Mouse (Mus musculus) layer of hippocampus, adult 6 months (tissue): ENCODE results near the gene BC055324. TPM values are rescaled to one million over a fixed set of nuclear protein-coding genes. Genes with fewer than 3 reads are reported as not detected.

Experiments
- long read RNA-seq, 2 experiments: library from polyadenylated mRNA; unstranded; transcript quantifications; one replicate each; pipeline ENCODE4 v2.0.0; 2019 to 2020
- polyA plus RNA-seq: library from polyadenylated mRNA; unstranded; fragments of <200 nt; fragmentation: Nextera tagmentation; gene quantifications from 2 replicates; pipeline ENCODE4 v1.2.3, GENCODE M21; 2021

The BC055324 gene
- 0.19 and 0.33 TPM in 2 replicates for polyA plus RNA-seq
- long read RNA-seq, experiment 1, partial matches to known transcripts: 0 of 1 reads
- long read RNA-seq, experiment 1, other reads (novel, unspliced or antisense): 1 of 1 reads
- long read RNA-seq, experiment 2, partial matches to known transcripts: 0 of 2 reads
- long read RNA-seq, experiment 2, other reads (novel, unspliced or antisense): 1 of 2 reads

DNA sequence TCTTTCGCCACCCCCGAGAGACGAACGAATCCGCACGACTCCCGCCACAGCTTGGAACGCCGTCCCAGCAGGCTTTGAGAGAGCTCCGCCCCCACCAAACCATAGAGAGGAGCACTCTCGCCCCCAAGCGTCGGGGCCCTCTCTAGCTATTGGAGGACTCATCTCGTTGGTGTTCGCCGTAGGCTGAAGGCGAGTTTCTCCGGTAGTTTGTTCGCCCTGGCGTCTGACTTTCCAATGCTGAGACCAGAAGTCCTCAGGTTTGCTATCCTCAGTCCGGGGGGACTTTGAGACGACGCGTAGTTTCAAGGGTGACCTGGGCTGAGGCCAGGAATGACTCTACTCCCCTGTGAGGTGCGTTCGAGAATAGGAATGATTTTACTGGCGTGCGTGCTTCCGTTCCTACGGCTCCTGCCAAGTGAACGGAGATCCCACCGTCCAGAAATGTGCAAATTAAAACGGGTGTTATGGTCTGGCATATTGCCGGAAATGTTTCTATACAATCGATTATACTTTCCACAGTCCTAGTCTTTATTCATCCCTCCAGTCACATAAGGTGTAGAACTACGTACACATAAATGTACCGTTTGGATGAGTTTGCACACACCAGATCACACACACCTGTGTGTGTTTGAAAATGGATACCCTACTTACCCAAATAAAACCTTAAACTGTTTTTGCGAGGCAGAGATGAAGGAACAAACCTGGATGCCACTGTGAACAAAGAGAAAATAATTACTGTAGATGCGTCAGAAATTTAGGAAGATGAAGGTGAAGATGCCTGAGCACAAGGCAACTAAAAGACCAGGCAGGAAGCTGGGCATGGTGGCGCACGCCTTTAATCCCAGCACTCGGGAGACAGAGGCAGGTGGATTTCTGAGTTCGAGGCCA is at the start of gene BC055324, which contains the start of gene Mettl18:
Gene BC055324, minus strand, starts transcription at position 76 of the 888 bp plus-strand sequence.
Gene Mettl18, plus strand, starts transcription at position 169 of the 888 bp plus-strand sequence.

GRCm38 (mm10) chr1:163928846-163929245 is 65.8 kb downstream of the BC055324 start, which contains the start of gene Scyl3:
Gene Scyl3, plus strand, starts transcription at chr1:163929100.

Other genes starting within 250 kb of the BC055324 start
- 105 and 108 TPM in 2 replicates for gene Kifap3, start 215.2 kb downstream of the BC055324 start, polyA plus RNA-seq
- gene Scyl3, start 65.7 kb downstream of the BC055324 start, polyA plus RNA-seq: 9.9 and 10.3 TPM in 2 replicates
- 7.7 and 8.5 TPM in 2 replicates for gene Mettl18, start 93 bp upstream of the BC055324 start, polyA plus RNA-seq
- gene Sele, start 53.4 kb upstream of the BC055324 start, polyA plus RNA-seq: not detected in 2 replicates
- not detected in 2 replicates for gene Sell, start 67.2 kb upstream of the BC055324 start, polyA plus RNA-seq
- gene Selp, start 120.5 kb upstream of the BC055324 start, polyA plus RNA-seq: not detected in 2 replicates
- 0.15 and 3.4 TPM in 2 replicates for gene F5, start 157.0 kb upstream of the BC055324 start, polyA plus RNA-seq